Mouse (Mus musculus) forebrain, embryonic 16.5 days (tissue): ENCODE measurements around the gene Olfr482. TPM values are rescaled to one million over a fixed set of nuclear protein-coding genes. Genes with fewer than 3 reads are reported as not detected.

Source experiments
- ATAC-seq: fragments of 200-750 bp; cut with Nextera tagmentation; 2 replicates; pipeline ENCODE4 v1.8.0; 2017; ENCODE audit warnings: mild to moderate bottlenecking, moderate library complexity
- H3K27ac ChIP-seq: fragments of 300-500 bp; sonication (generic); 2 replicates; pipeline ENCODE4 v1.5.1; 2014; ENCODE audit warnings: low read length, control low read depth
- H3K27me3 ChIP-seq: fragments of 300-500 bp; sonication (generic); replicated peaks from 2 replicates; pipeline ENCODE4 v1.6.1; 2014; ENCODE audit warnings: low read length; ENCODE audit not compliant: control insufficient read depth, insufficient read depth
- H3K36me3 ChIP-seq: fragments of 300-500 bp; sonication (generic); 2 replicates; pipeline ENCODE4 v1.6.1; 2014; ENCODE audit not compliant: control insufficient read depth, insufficient read depth
- H3K4me1 ChIP-seq: fragments of 300-500 bp; sonication (generic); replicated peaks from 2 replicates; pipeline ENCODE4 v1.6.1; 2014; ENCODE audit warnings: low read length; ENCODE audit not compliant: control insufficient read depth, insufficient read depth
- H3K4me2 ChIP-seq: fragments of 300-500 bp; sonication (generic); 2 replicates; pipeline ENCODE4 v1.6.1; 2014; ENCODE audit warnings: mild to moderate bottlenecking, low read length, control low read depth
- H3K4me3 ChIP-seq: fragments of 300-500 bp; sonication (generic); replicated peaks from 2 replicates; pipeline ENCODE4 v1.5.1; 2014; ENCODE audit warnings: mild to moderate bottlenecking, low read length, control low read depth
- H3K9ac ChIP-seq: fragments of 300-500 bp; sonication (generic); replicated peaks from 2 replicates; pipeline ENCODE4 v1.6.1; 2014; ENCODE audit warnings: low read depth, low read length, control low read depth
- H3K9me3 ChIP-seq: fragments of 300-500 bp; sonication (generic); 2 replicates; pipeline ENCODE4 v1.6.1; 2016; ENCODE audit warnings: low read length; ENCODE audit not compliant: control insufficient read depth
- WGBS: fragments of 180-500 bp; shearing (Covaris S2); extraction: QIAGEN DNeasy Blood & Tissue Kit; methylation state at CpG from one replicate; pipeline ENCODE4 v1.1.7; 2014; 5-methylcytosine and 5-hydroxymethylcytosine counted together
- polyA plus RNA-seq: library from polyadenylated mRNA; unstranded; fragments of >200 nt; fragmentation: Nextera tagmentation; extraction: Ambion mirVana; gene quantifications from 2 replicates; pipeline ENCODE4 v1.2.1, GENCODE M21; 2015

Gene Olfr482
- not detected in 2 replicates for polyA plus RNA-seq

GRCm38 (mm10) chr7:108097486-108097885 is at the start of gene Olfr482:
Gene Olfr482 (minus strand): TSS chr7:108097586.
- Histone ChIP-seq H3K9me3 (no peaks in the 10 kb centered on the region), H3K36me3 (no peaks in the 10 kb centered on the region), H3K27me3 (no peaks in the 10 kb centered on the region), H3K4me3 (no peak within 1 kb of the TSS), H3K4me2 (no peak within 1 kb of the TSS), H3K9ac (no peak within 1 kb of the TSS), H3K27ac (no peak within 1 kb of the TSS), H3K4me1 (no peaks in the 10 kb centered on the region)
- ATAC-seq = no peak
- 91% methylated on average over 1 of the region's 1 CpGs for WGBS

GRCm38 (mm10) chr7:108127349-108127748 is 30.0 kb upstream of the Olfr482 start, which contains the start of gene Olfr484:
Gene Olfr484 (minus strand): TSS chr7:108127449.
- Histone ChIP-seq H3K9me3 (no peaks in the 10 kb centered on the region), H3K9ac (no peak within 1 kb of the TSS), H3K4me3 (no peak within 1 kb of the TSS), H3K27me3 (no peaks in the 10 kb centered on the region), H3K4me1 (no peaks in the 10 kb centered on the region), H3K36me3 (no peaks in the 10 kb centered on the region), H3K4me2 (no peak within 1 kb of the TSS), H3K27ac (no peak within 1 kb of the TSS)
- no peak for ATAC-seq

DNA sequence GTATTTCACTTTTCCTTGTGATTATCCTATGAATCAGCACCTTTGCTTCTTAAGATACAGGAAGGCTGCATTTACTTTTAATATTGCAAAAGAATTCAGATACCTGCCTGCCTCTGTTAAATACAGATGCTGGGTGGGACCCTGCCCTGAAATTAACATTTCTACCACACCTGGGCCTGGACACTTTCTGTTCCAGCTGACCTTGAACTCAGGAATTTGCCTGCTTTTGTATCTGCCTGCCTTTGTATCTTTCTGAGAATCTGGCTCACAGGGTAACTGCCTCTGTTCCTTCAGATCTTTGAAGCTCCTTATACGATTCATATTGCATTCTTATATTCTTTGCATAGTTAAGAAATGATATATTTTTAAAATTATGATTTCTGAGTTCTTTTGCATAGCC is 24.0 kb upstream of the Olfr482 start:
- WGBS = 74% methylated on average over 1 of the region's 1 CpGs

DNA sequence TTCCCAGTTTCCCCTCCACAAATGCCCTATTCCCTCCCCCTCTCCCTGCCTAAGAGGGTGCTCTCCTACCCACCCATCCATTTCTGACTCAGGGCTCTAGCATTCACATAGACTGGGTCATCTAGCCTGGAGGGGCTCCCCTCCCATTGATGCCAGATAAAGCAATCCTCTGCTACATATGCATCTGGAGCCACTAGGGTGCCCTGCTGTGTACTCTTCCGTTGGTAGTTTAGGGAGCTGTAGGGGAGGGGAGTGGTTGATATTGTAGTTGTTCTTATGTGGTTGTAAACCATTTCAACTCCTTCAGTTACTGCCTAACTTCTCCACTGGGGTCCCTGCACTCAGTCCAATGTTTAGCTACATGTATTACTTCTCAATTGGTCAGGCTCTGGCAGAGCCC is 23.3 kb upstream of the Olfr482 start:
- ATAC-seq = no peak
- no peak overlapping the region for H3K4me2 ChIP-seq
- H3K4me1 ChIP-seq = no peaks in the 10 kb centered on the region
- H3K9ac ChIP-seq = no peak overlapping the region
- WGBS = 18% methylated on average over 1 of the region's 1 CpGs
- H3K9me3 ChIP-seq = no peaks in the 10 kb centered on the region
- no peak overlapping the region for H3K4me3 ChIP-seq
- no peaks in the 10 kb centered on the region for H3K27me3 ChIP-seq
- H3K27ac ChIP-seq = no peak overlapping the region
- H3K36me3 ChIP-seq = no peaks in the 10 kb centered on the region

More for the DNA sequence above, 24.0 kb upstream of the Olfr482 start:
- no peak overlapping the region for H3K9ac ChIP-seq
- no peak overlapping the region for H3K27ac ChIP-seq
- H3K4me2 ChIP-seq = no peak overlapping the region
- H3K4me3 ChIP-seq = no peak overlapping the region
- H3K4me1 ChIP-seq = no peaks in the 10 kb centered on the region
- no peaks in the 10 kb centered on the region for H3K9me3 ChIP-seq
- H3K27me3 ChIP-seq = no peaks in the 10 kb centered on the region
- ATAC-seq = no peak
- H3K36me3 ChIP-seq = no peaks in the 10 kb centered on the region

- H3K9me3 ChIP-seq = no peaks in the 10 kb centered on the region
- no peak for ATAC-seq
- H3K36me3 ChIP-seq = no peaks in the 10 kb centered on the region
- H3K4me1 ChIP-seq = no peaks in the 10 kb centered on the region
- H3K27ac ChIP-seq = no peak within 1 kb of the TSS
- H3K9ac ChIP-seq = no peak within 1 kb of the TSS
- no peaks in the 10 kb centered on the region for H3K27me3 ChIP-seq
- 90% methylated on average over 1 of the region's 1 CpGs for WGBS
- H3K4me3 ChIP-seq = no peak within 1 kb of the TSS
- no peak within 1 kb of the TSS for H3K4me2 ChIP-seq
Measured at GRCm38 (mm10) chr7:108100549-108100948, 3.2 kb upstream of the Olfr482 start, which contains the start of gene Olfr483. Gene Olfr483 (plus strand): TSS chr7:108100849.

DNA sequence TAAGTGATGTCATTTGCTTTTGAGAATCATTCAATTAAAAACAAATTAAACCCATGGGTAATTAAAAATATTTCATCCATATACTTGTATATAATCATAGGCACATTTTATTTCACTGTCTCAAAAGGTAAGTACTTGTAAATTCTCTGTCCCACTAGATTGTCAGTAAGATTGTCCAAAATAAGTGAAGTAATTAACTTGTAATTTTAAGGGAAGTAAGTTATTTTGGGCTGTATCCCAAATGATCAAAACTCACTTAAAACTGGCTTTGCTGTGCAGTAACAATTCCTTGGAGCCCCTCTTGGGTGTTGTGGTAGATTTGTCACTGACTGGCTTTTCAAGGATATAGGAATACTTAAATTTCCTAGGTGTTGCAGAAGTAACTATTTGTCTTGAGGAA is 17.8 kb downstream of the Olfr482 start, which contains the start of gene Olfr481:
TSS of gene Olfr481 (plus strand) at position 301 of the 400 bp plus-strand sequence.
- no peaks in the 10 kb centered on the region for H3K27me3 ChIP-seq
- no peak for ATAC-seq
- no peaks in the 10 kb centered on the region for H3K36me3 ChIP-seq
- H3K27ac ChIP-seq = no peak within 1 kb of the TSS
- no peak within 1 kb of the TSS for H3K4me3 ChIP-seq
- H3K4me2 ChIP-seq = no peak within 1 kb of the TSS
- H3K9me3 ChIP-seq = no peaks in the 10 kb centered on the region
- no peak within 1 kb of the TSS for H3K9ac ChIP-seq
- no peaks in the 10 kb centered on the region for H3K4me1 ChIP-seq

GRCm38 (mm10) chr7:108067246-108067645 is 30.1 kb downstream of the Olfr482 start, which contains the start of gene Olfr480:
Gene Olfr480 (minus strand): TSS chr7:108067346.
- WGBS = 91% methylated on average over 1 of the region's 1 CpGs
- no peak for ATAC-seq
- H3K4me1 ChIP-seq = no peaks in the 10 kb centered on the region

GRCm38 (mm10) chr7:108050393-108050792 is 47.0 kb downstream of the Olfr482 start, which contains the start of gene Olfr479:
Gene Olfr479 (plus strand): TSS chr7:108050693.
- Histone ChIP-seq H3K9me3 (no peaks in the 10 kb centered on the region), H3K36me3 (no peaks in the 10 kb centered on the region), H3K27ac (no peak within 1 kb of the TSS), H3K9ac (no peak within 1 kb of the TSS), H3K4me1 (no peaks in the 10 kb centered on the region), H3K4me3 (no peak within 1 kb of the TSS), H3K4me2 (no peak within 1 kb of the TSS), H3K27me3 (no peaks in the 10 kb centered on the region)
- no peak for ATAC-seq
- WGBS = 90% methylated on average over 2 of the region's 2 CpGs

More at GRCm38 (mm10) chr7:108067246-108067645, 30.1 kb downstream of the Olfr482 start, which contains the start of gene Olfr480:
- H3K4me3 ChIP-seq = no peak within 1 kb of the TSS
- no peak within 1 kb of the TSS for H3K4me2 ChIP-seq
- H3K9me3 ChIP-seq = no peaks in the 10 kb centered on the region
- no peaks in the 10 kb centered on the region for H3K27me3 ChIP-seq
- no peak within 1 kb of the TSS for H3K9ac ChIP-seq
- H3K36me3 ChIP-seq = no peaks in the 10 kb centered on the region
- H3K27ac ChIP-seq = no peak within 1 kb of the TSS
